Mouse (Mus musculus) midbrain, embryonic 14.5 days (tissue): ENCODE results near the gene Tmem128. TPM values are rescaled to one million over a fixed set of nuclear protein-coding genes. Genes with fewer than 3 reads are reported as not detected.
A peak's percentile ranks its signal among the peaks of the same experiment; 100 is the strongest.

ENCODE experiments used
- ATAC-seq: fragments of 200-750 bp; cut with Nextera tagmentation; 2 replicates; pipeline ENCODE4 v1.8.0; 2017; ENCODE audit warnings: moderate number of reproducible peaks, moderate library complexity; ENCODE audit not compliant: low FRiP score, low TSS enrichment
- DNase-seq: peaks from one replicate; pipeline ENCODE4 v3.0.0-alpha.2; 2015
- H3K27ac ChIP-seq: fragments of 300-500 bp; sonication (generic); replicated peaks from 2 replicates; pipeline ENCODE4 v1.5.1; 2014; ENCODE audit warnings: mild to moderate bottlenecking, low read depth, low read length, moderate library complexity
- H3K27me3 ChIP-seq: fragments of 300-500 bp; sonication (generic); 2 replicates; pipeline ENCODE4 v1.6.1; 2014; ENCODE audit warnings: low read length, control low read depth, mixed read lengths; ENCODE audit not compliant: control insufficient read depth, insufficient read depth
- H3K36me3 ChIP-seq: fragments of 300-500 bp; sonication (generic); 2 replicates; pipeline ENCODE4 v1.6.1; 2014; ENCODE audit warnings: low read length, control low read depth; ENCODE audit not compliant: control insufficient read depth, insufficient read depth
- H3K4me1 ChIP-seq: fragments of 300-500 bp; sonication (generic); 2 replicates; pipeline ENCODE4 v1.6.1; 2014; ENCODE audit warnings: mild to moderate bottlenecking, antibody characterized with exemption, low read length, control low read depth; ENCODE audit not compliant: control insufficient read depth, insufficient read depth
- H3K4me2 ChIP-seq: fragments of 300-500 bp; sonication (generic); 2 replicates; pipeline ENCODE4 v1.6.1; 2014; ENCODE audit warnings: mild to moderate bottlenecking, low read length, moderate library complexity
- H3K4me3 ChIP-seq: fragments of 300-500 bp; sonication (generic); replicated peaks from 2 replicates; pipeline ENCODE4 v1.5.1; 2014; ENCODE audit warnings: low read depth, low read length
- H3K9ac ChIP-seq: fragments of 300-500 bp; sonication (generic); replicated peaks from 2 replicates; pipeline ENCODE4 v1.6.1; 2014; ENCODE audit warnings: mild to moderate bottlenecking, low read length, moderate library complexity
- H3K9me3 ChIP-seq: fragments of 300-500 bp; sonication (generic); 2 replicates; pipeline ENCODE4 v1.6.1; 2016; ENCODE audit warnings: low read length, control low read depth, mixed read lengths; ENCODE audit not compliant: control insufficient read depth
- WGBS: fragments of 180-500 bp; shearing (Covaris S2); extraction: QIAGEN DNeasy Blood & Tissue Kit; methylation state at CpG from one replicate; pipeline ENCODE4 v1.1.7; 2014; 5-methylcytosine and 5-hydroxymethylcytosine counted together
- polyA plus RNA-seq: library from polyadenylated mRNA; unstranded; fragments of >200 nt; fragmentation: Nextera tagmentation; extraction: Ambion mirVana; gene quantifications from 2 replicates; pipeline ENCODE4 v1.2.1, GENCODE M21; 2014

Tmem128 gene
- polyA plus RNA-seq, 1 experiment from 2014 or later, result 114 TPM

- DNase-seq (no peak), ATAC-seq (no peak)
- H3K9ac ChIP-seq, result no peak overlapping the region
- H3K36me3 ChIP-seq, result no peaks in the 10 kb centered on the region
- no peaks in the 10 kb centered on the region for H3K9me3 ChIP-seq
- H3K27ac ChIP-seq, result no peak overlapping the region
- H3K4me3 ChIP-seq, result no peak overlapping the region
- no peaks in the 10 kb centered on the region for H3K27me3 ChIP-seq
- 85% methylated on average over 12 of the region's 12 CpGs for WGBS
- no peaks in the 10 kb centered on the region for H3K4me1 ChIP-seq
- no peak overlapping the region for H3K4me2 ChIP-seq
Measured at GRCm38 (mm10) chr5:38301761-38302411, 41.9 kb downstream of the Tmem128 start.

- DNase-seq, result no peak
Measured at GRCm38 (mm10) chr5:38302651-38303050, 42.7 kb downstream of the Tmem128 start.

GRCm38 (mm10) chr5:38305241-38305640, 45.3 kb downstream of the Tmem128 start:
- no peaks in the 10 kb centered on the region for H3K9me3 ChIP-seq
- H3K9ac ChIP-seq, result no peak overlapping the region
- H3K36me3 ChIP-seq, result no peaks in the 10 kb centered on the region
- no peaks in the 10 kb centered on the region for H3K27me3 ChIP-seq
- H3K27ac ChIP-seq, result no peak overlapping the region
- H3K4me1 ChIP-seq, result no peaks in the 10 kb centered on the region
- H3K4me2 ChIP-seq, result no peak overlapping the region
- H3K4me3 ChIP-seq, result no peak overlapping the region
- WGBS, result 88% methylated on average over 2 of the region's 2 CpGs
- DNase-seq (no peak), ATAC-seq (no peak)

More at GRCm38 (mm10) chr5:38302651-38303050, 42.7 kb downstream of the Tmem128 start:
- ATAC-seq, result no peak
- Histone ChIP-seq H3K27me3 (no peaks in the 10 kb centered on the region), H3K4me3 (no peak overlapping the region), H3K9ac (no peak overlapping the region), H3K9me3 (no peaks in the 10 kb centered on the region), H3K4me1 (no peaks in the 10 kb centered on the region), H3K36me3 (no peaks in the 10 kb centered on the region), H3K4me2 (no peak overlapping the region), H3K27ac (no peak overlapping the region)
- WGBS, result 21% methylated on average over 12 of the region's 12 CpGs

GRCm38 (mm10) chr5:38307255-38308101, 47.5 kb downstream of the Tmem128 start:
- ATAC-seq, result peak; percentile 79; the same call in 1 of the 2 replicates
- peak; percentile 95 for DNase-seq
- no peaks in the 10 kb centered on the region for H3K9me3 ChIP-seq
- 0 out of 2 replicates have a peak overlapping the region, but pooled peaks have one; percentile 40 for H3K9ac ChIP-seq
- H3K4me2 ChIP-seq, result peak overlapping the region; percentile 59
- WGBS, result 9% methylated on average over 26 of the region's 26 CpGs
- no peaks in the 10 kb centered on the region for H3K27me3 ChIP-seq
- no peak overlapping the region for H3K27ac ChIP-seq
- H3K4me1 ChIP-seq, result no peaks in the 10 kb centered on the region
- no peaks in the 10 kb centered on the region for H3K36me3 ChIP-seq
- peak overlapping the region; percentile 33 for H3K4me3 ChIP-seq

GRCm38 (mm10) chr5:38308873-38309272, 48.9 kb downstream of the Tmem128 start:
- H3K27me3 ChIP-seq, result no peaks in the 10 kb centered on the region
- no peaks in the 10 kb centered on the region for H3K36me3 ChIP-seq
- DNase-seq (peak; percentile 61), ATAC-seq (peak; percentile 35; the same call in 1 of the 2 replicates)
- H3K4me1 ChIP-seq, result no peaks in the 10 kb centered on the region
- no peak overlapping the region for H3K9ac ChIP-seq
- H3K4me2 ChIP-seq, result no peak overlapping the region
- no peak overlapping the region for H3K4me3 ChIP-seq
- 50% methylated on average over 5 of the region's 5 CpGs for WGBS
- H3K9me3 ChIP-seq, result no peaks in the 10 kb centered on the region
- no peak overlapping the region for H3K27ac ChIP-seq

GRCm38 (mm10) chr5:38309795-38310194, 49.8 kb downstream of the Tmem128 start:
- no peak for ATAC-seq
- Histone ChIP-seq H3K9ac (no peak overlapping the region), H3K4me2 (no peak overlapping the region), H3K27me3 (no peaks in the 10 kb centered on the region), H3K27ac (no peak overlapping the region), H3K36me3 (no peaks in the 10 kb centered on the region), H3K4me3 (no peak overlapping the region), H3K9me3 (no peaks in the 10 kb centered on the region), H3K4me1 (no peaks in the 10 kb centered on the region)
- WGBS, result 76% methylated on average over 3 of the region's 3 CpGs
- no peak for DNase-seq

Other genes starting within 250 kb of the Tmem128 start
- gene Stx18, start 221.4 kb upstream of the Tmem128 start, polyA plus RNA-seq, result 29.5 and 33.2 TPM in 2 replicates
- 280 and 671 TPM in 2 replicates for gene Nsg1, start 100.3 kb upstream of the Tmem128 start, polyA plus RNA-seq
- 18.8 and 24.6 TPM in 2 replicates for gene Zbtb49, start 39.7 kb upstream of the Tmem128 start, polyA plus RNA-seq
- gene Lyar, start 39.7 kb upstream of the Tmem128 start, polyA plus RNA-seq, result 37.7 and 41.9 TPM in 2 replicates
- gene Otop1, start 15.8 kb downstream of the Tmem128 start, polyA plus RNA-seq, result not detected in 2 replicates
- 0.21 and 0.57 TPM in 2 replicates for gene Drd5, start 59.2 kb downstream of the Tmem128 start, polyA plus RNA-seq
- 0.28 and 0.40 TPM in 2 replicates for gene Slc2a9, start 243.0 kb downstream of the Tmem128 start, polyA plus RNA-seq